Mouse (Mus musculus) B cell, adult 2 months (primary cell): Measurements from ENCODE around the gene Tdo2.

Experiments used
- DNase-seq, 2 experiments: peaks; one replicate each; pipeline ENCODE4 v3.0.0; 2022

Gene Tdo2

GRCm38 (mm10) chr3:81976102-81976501 lies at the start of gene Tdo2:
Tdo2 (minus strand) TSS chr3:81976202.
- DNase-seq = no peak

DNA sequence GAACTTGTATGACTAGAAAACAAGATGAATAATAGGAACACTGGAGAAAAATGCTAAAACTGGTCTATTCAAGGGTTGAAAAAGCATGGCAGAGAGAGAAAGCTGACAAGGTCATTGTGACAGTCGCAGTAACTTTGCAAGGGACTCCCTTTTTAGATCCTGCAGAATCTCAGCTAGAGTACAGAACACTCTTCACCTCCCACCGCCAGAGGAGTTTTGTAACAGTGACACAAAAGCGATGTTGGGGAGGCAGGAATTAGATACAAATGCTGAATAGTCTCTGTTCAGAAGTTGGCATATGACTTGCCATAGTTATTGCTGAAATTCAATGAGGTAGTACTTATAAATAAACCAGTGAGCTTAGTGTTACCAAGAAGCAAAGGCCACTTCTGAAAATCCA lies 47.1 kb upstream of the Tdo2 start:
- no peak for DNase-seq

DNA sequence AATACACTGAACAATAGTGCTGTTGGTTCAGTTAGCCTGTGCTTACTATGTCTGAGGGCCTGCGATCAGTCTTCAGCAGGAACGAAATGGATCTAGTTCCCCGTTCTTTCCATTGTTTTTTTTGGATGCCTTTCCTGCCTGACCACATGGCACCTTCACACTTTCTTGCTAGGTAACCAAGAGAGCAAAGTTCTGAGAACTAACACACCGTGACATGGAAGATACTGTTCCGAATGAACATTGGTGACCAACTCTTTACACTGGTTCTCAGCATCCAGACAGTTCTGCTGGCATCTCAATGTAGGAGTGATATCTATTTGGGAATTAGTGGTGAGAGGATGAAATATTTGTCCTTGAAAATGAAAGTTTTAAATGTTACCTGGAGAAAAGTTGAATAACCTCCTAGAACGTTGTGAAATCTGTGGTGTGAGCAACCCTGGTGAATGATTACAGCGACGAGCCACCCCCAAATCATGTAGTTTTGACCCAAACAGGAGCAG lies 46.5 kb upstream of the Tdo2 start:
- DNase-seq = no peak

DNA sequence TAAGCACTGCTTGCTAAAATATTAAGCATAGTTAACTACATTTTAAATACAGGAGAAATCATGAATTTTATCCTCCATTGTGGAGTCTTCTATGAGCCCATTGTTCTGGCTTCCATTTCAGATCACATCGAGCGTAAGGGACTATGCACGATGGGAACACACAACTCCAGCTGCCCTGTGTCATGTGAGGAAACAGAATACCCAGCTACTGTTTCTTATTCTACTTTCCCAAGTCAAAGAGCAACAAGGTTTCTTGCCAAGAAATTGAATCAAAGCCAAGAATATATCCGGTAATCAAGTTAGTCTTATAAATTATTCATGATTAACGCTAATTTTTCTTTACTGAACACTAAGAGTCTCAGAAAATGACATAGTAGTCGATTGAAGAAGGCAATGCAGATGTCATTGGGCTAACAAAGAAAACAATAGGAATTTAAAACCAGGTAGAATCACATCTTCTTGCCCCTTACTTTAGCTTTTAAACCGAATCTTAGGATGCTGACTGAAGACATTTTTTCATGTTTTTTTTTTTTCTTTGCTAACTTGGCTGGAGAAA lies 38.2 kb upstream of the Tdo2 start:
- DNase-seq = no peak

GRCm38 (mm10) chr3:82007002-82007401 lies 31.0 kb upstream of the Tdo2 start:
- DNase-seq = no peak

DNA sequence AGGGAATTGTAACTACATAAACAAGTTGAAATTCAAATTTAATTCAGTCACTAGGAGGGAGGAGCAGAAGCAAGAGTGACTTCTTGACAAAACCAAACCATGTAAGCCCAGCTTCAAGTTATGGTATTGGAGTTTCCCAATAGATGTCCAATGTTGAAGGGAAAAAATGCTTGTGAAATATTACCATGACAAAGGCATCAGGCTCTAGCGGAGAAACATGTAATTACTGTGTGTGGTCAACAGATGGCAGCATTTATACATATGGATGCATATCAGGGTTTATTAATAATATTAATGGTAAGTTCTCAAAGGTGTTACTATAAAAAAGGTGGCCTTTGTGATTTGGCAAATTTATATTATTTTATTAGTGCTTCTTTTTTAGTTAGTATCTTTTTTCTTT lies 20.0 kb upstream of the Tdo2 start:
- peak; percentile 18 to 38 for DNase-seq

- no peak for DNase-seq
Measured at GRCm38 (mm10) chr3:81995371-81995770, 19.4 kb upstream of the Tdo2 start.

- no peak for DNase-seq
Measured at GRCm38 (mm10) chr3:81990531-81990930, 14.5 kb upstream of the Tdo2 start.

GRCm38 (mm10) chr3:81989692-81990141 lies 13.7 kb upstream of the Tdo2 start:
- no peak for DNase-seq

- DNase-seq = no peak
Measured at GRCm38 (mm10) chr3:81987628-81988027, 11.6 kb upstream of the Tdo2 start.

GRCm38 (mm10) chr3:81986103-81986502 lies 10.1 kb upstream of the Tdo2 start:
- DNase-seq = no peak

- DNase-seq = no peak
Measured at GRCm38 (mm10) chr3:81985100-81985499, 9.1 kb upstream of the Tdo2 start.

- no peak for DNase-seq
Measured at GRCm38 (mm10) chr3:81983120-81983895, 7.3 kb upstream of the Tdo2 start.

GRCm38 (mm10) chr3:81981990-81982389 lies 6.0 kb upstream of the Tdo2 start, which contains the start of gene Asic5:
Asic5 (plus strand) TSS chr3:81982290.
- no peak for DNase-seq

DNA sequence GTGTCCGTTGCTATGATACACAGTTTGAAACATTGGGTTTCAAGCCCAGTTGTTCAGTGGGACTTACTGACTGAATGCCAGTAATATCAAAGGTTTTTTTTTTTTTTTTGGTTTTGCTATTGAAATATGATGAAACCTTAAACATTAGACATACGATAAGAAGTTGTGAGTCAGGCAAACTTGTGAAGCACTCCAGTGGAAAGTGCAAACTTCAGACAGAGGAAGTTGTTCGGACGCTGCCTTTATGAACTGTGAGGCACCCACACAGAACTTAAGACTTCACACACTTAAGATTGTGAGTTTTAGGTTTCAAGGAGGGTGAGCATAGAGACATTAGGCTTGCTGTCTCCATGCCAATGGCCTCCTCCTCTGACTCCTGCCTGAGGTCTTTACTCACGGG lies 5.6 kb upstream of the Tdo2 start:
- no peak for DNase-seq

DNA sequence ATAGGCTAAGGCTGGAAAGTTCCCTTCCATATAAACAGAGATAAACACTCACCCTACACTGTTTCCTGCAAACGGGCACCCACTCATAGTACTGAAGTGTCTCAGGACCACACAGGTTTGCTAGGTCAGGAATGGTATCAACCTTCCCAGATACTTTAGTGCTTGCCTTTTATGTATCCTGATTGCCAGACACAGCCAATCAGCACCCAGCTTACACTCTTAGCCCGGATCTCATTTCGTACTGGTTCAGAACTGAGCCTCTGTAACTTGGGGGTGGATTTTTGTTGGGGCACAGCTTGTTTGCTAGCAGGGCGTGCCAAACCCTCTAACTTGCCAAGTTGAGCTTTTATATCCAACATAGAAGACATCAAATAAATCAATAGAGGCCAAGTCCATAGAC lies 395 bp downstream of the Tdo2 start:
- no peak for DNase-seq

GRCm38 (mm10) chr3:81964596-81964995 lies 11.4 kb downstream of the Tdo2 start:
- no peak for DNase-seq

DNA sequence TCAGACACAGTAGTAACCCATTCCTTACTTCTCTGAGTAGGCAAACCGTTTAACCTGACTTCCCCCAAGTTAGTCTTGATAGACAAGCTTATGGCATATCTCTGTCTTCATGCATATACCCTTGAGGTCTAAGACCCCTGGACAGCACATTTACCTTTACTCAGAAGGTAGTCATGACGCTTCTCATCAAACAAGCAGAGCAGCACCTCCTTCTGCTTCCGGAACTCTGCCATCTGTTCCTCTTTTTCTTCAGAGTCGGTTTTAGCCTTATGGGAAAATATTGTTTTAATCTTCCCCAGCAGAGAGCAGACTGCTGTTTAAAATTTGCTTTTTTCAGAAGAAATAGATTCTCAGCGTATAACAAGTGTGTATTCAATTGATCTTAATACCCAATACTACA lies 12.2 kb downstream of the Tdo2 start:
- no peak for DNase-seq

DNA sequence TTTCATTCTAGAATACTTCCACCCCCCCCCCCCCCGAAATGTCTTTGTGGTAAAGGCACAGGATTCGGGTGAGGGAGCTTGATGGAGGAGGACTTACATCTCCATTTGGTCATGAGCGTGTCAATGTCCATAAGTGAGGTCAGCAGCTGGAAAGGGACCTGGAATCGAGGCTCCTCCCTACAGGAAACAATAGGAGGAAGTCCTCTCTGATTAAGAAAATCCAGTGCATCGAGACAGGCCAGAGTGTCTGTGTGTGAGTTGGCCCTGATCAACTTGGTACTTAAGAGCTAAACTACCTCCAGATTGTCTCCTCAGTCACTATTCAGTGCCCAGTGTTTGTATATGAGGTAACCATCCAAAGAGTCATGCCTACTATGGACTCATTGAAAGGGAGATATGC lies 14.7 kb downstream of the Tdo2 start:
- no peak for DNase-seq

DNA sequence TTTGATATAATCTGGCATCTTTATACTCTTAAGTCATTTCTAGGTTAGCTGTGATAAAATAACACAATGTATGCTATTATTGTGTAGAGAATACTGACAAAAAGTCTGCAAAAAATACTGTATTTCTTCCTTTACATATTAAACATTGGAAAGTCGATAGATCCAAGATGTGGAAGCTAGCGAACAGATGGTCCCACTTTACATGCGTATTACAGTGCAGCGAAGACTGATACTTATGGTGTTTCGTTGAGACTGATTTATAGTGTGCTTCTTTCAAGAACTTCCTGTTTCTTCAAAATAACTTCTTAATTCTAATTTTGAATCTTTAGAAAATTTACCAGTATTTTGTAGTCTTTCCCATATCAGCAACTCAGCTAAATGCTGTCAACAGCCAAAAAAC lies 18.5 kb downstream of the Tdo2 start:
- no peak for DNase-seq

GRCm38 (mm10) chr3:81951785-81952184 lies 24.2 kb downstream of the Tdo2 start:
- no peak for DNase-seq

DNA sequence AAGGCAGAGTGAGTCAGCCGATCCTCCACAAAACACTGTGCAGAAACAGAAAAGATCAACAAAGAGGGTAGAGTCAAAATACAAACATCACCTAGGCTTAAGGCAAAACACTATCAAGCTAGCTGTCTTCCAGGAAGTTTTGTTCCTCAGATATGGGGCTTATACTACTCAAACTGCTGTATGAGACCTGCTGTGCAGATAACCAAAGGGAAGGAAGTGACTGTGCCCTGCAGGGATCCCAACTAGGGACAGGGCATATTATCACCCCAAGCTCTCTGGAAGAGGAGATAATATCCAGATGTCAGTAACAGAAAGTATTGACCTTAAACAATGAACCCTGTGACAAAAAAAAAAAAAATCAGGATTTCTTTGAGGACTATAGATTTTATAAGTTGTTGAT lies 27.0 kb downstream of the Tdo2 start:
- no peak for DNase-seq

DNA sequence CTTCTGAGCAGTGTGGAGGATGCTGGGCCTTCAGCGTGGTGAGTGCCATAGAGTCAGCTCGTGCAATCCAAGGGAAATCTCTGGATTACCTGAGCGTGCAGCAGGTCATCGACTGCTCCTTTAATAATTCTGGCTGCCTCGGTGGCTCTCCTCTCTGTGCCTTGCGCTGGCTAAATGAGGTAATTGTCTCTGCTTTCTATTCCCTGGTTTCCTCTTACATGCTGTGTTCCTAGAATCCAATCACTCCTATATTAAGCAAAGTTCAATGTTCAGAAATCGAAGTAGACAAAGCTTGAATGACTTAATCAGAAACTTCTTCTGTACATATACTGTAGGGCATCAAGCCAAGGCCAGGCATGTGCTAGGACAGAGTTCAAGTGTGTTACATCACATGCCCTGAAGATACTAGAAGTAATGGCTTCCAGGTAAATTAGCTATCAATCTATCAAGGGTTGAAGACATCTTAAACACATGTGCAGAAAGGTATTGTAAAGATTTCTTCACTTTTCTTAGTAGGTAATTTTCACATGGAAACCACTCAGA lies 31.1 kb downstream of the Tdo2 start:
- DNase-seq = no peak

GRCm38 (mm10) chr3:81943097-81943496 lies 32.9 kb downstream of the Tdo2 start:
- no peak for DNase-seq
